Mouse (Mus musculus): ENCODE data around the gene Ift172.

GRCm38 (mm10) chr5:31220448-31221303 is 70.2 kb downstream of the Ift172 start, which contains the start of gene Ppm1g:
- TF ChIP-seq POLR2A (IDR thresholded peaks at IDR 0.05; ENCODE audit: control insufficient read depth in 1 of 2, insufficient read depth in 1 of 2, low read depth in 1 of 2, low read length in 2 of 2, poor library complexity in 1 of 2) (peak; percentile 82 to 99), CTCF (IDR thresholded peaks at IDR 0.05 in 2 of 3, conservative IDR thresholded peaks at IDR 0.05 in 1 of 3; ENCODE audit: control insufficient read depth in 1 of 3, insufficient read depth in 1 of 3, low read depth in 2 of 3, low read length in 3 of 3, poor library complexity in 1 of 3, severe bottlenecking in 1 of 3) (peak in 1 of 3 experiments; percentile 15; a peak in 1 of 6 replicates), CHD2 (IDR thresholded peaks at IDR 0.05; ENCODE audit: low read length) (peak; percentile 94), MAX (IDR thresholded peaks at IDR 0.05; ENCODE audit: low read length) (peak; percentile 87)
